Mouse (Mus musculus) neural tube, embryonic 15.5 days (tissue): ENCODE measurements around the gene Sprn. TPM values are rescaled to one million over a fixed set of nuclear protein-coding genes. Genes with fewer than 3 reads are reported as not detected.

Experiments used
- ATAC-seq: fragments of 200-750 bp; cut with Nextera tagmentation; 2 replicates; pipeline ENCODE4 v1.8.0; 2017; ENCODE audit warnings: mild to moderate bottlenecking, moderate TSS enrichment, moderate library complexity; ENCODE audit not compliant: low FRiP score
- H3K27ac ChIP-seq: fragments of 300-500 bp; sonication (generic); replicated peaks from 2 replicates; pipeline ENCODE4 v1.5.1; 2015; ENCODE audit warnings: mild to moderate bottlenecking, inconsistent platforms
- H3K27me3 ChIP-seq: fragments of 300-500 bp; sonication (generic); replicated peaks from 2 replicates; pipeline ENCODE4 v1.6.1; 2015; ENCODE audit warnings: inconsistent platforms
- H3K36me3 ChIP-seq: fragments of 300-500 bp; sonication (generic); 2 replicates; pipeline ENCODE4 v1.6.1; 2015; ENCODE audit warnings: inconsistent platforms
- H3K4me1 ChIP-seq: fragments of 300-500 bp; sonication (generic); 2 replicates; pipeline ENCODE4 v1.6.1; 2015; ENCODE audit warnings: inconsistent platforms
- H3K4me2 ChIP-seq: fragments of 300-500 bp; sonication (generic); 2 replicates; pipeline ENCODE4 v1.6.1; 2015; ENCODE audit warnings: inconsistent platforms, mild to moderate bottlenecking, moderate library complexity
- H3K4me3 ChIP-seq: fragments of 300-500 bp; sonication (generic); replicated peaks from 2 replicates; pipeline ENCODE4 v1.5.1; 2015; ENCODE audit warnings: mild to moderate bottlenecking, inconsistent platforms
- H3K9ac ChIP-seq: fragments of 300-500 bp; sonication (generic); replicated peaks from 2 replicates; pipeline ENCODE4 v1.6.1; 2015; ENCODE audit warnings: mild to moderate bottlenecking, inconsistent platforms
- H3K9me3 ChIP-seq: fragments of 300-500 bp; sonication (generic); replicated peaks from 2 replicates; pipeline ENCODE4 v1.6.1; 2016; ENCODE audit warnings: inconsistent platforms
- WGBS: fragments of 180-500 bp; shearing (Covaris S2); methylation state at CpG from one replicate; pipeline ENCODE4 v1.1.7; 2015; ENCODE audit warnings: mixed read lengths; 5-methylcytosine and 5-hydroxymethylcytosine counted together
- polyA plus RNA-seq: library from polyadenylated mRNA; unstranded; fragments of >200 nt; fragmentation: Nextera tagmentation; extraction: Ambion mirVana; gene quantifications from 2 replicates; pipeline ENCODE4 v1.2.1, GENCODE M21; 2015

The Sprn gene
- polyA plus RNA-seq, 1 experiment from 2014 or later = 26.3 TPM

GRCm38 (mm10) chr7:140180692-140181091 is 26.0 kb upstream of the Sprn start:
- H3K4me1 ChIP-seq = no peaks in the 10 kb centered on the region
- no peak overlapping the region for H3K4me3 ChIP-seq
- no peak overlapping the region for H3K27ac ChIP-seq
- no peak overlapping the region for H3K4me2 ChIP-seq
- H3K9me3 ChIP-seq = no peaks in the 10 kb centered on the region
- no peaks in the 10 kb centered on the region for H3K27me3 ChIP-seq
- no peak overlapping the region for H3K9ac ChIP-seq
- 84% methylated on average over 2 of the region's 2 CpGs for WGBS
- no peak for ATAC-seq
- H3K36me3 ChIP-seq = no peaks in the 10 kb centered on the region

GRCm38 (mm10) chr7:140179176-140179575 is 24.5 kb upstream of the Sprn start:
- no peak for ATAC-seq
- 94% methylated on average over 2 of the region's 2 CpGs for WGBS

GRCm38 (mm10) chr7:140172936-140173335 is 18.3 kb upstream of the Sprn start, which contains the start of gene Olfr523:
Gene Olfr523, plus strand, starts transcription at chr7:140173217.
- ATAC-seq = no peak
- Histone ChIP-seq H3K4me3 (no peak within 1 kb of the TSS), H3K9me3 (no peaks in the 10 kb centered on the region), H3K9ac (no peak within 1 kb of the TSS), H3K36me3 (no peaks in the 10 kb centered on the region), H3K4me1 (no peaks in the 10 kb centered on the region), H3K27ac (no peak within 1 kb of the TSS), H3K4me2 (no peak within 1 kb of the TSS), H3K27me3 (no peaks in the 10 kb centered on the region)
- 58% methylated on average over 1 of the region's 1 CpGs for WGBS

More at GRCm38 (mm10) chr7:140179176-140179575, 24.5 kb upstream of the Sprn start:
- no peak overlapping the region for H3K9ac ChIP-seq
- H3K27me3 ChIP-seq = no peaks in the 10 kb centered on the region
- H3K4me1 ChIP-seq = no peaks in the 10 kb centered on the region
- no peaks in the 10 kb centered on the region for H3K9me3 ChIP-seq
- H3K36me3 ChIP-seq = no peaks in the 10 kb centered on the region
- H3K27ac ChIP-seq = no peak overlapping the region
- H3K4me3 ChIP-seq = no peak overlapping the region
- H3K4me2 ChIP-seq = no peak overlapping the region

GRCm38 (mm10) chr7:140170863-140171262 is 16.2 kb upstream of the Sprn start:
- H3K27me3 ChIP-seq = no peaks in the 10 kb centered on the region
- WGBS = 96% methylated on average over 3 of the region's 3 CpGs
- ATAC-seq = no peak

GRCm38 (mm10) chr7:140169386-140169785 is 14.7 kb upstream of the Sprn start:
- Histone ChIP-seq H3K4me3 (no peak overlapping the region), H3K4me2 (no peak overlapping the region), H3K27me3 (no peaks in the 10 kb centered on the region), H3K9me3 (no peaks in the 10 kb centered on the region), H3K9ac (no peak overlapping the region), H3K27ac (no peak overlapping the region), H3K4me1 (no peaks in the 10 kb centered on the region), H3K36me3 (no peaks in the 10 kb centered on the region)
- 88% methylated on average over 4 of the region's 4 CpGs for WGBS
- no peak for ATAC-seq

More at GRCm38 (mm10) chr7:140170863-140171262, 16.2 kb upstream of the Sprn start:
- Histone ChIP-seq H3K4me1 (no peaks in the 10 kb centered on the region), H3K9me3 (no peaks in the 10 kb centered on the region), H3K9ac (no peak overlapping the region), H3K27ac (no peak overlapping the region), H3K4me2 (no peak overlapping the region), H3K36me3 (no peaks in the 10 kb centered on the region), H3K4me3 (no peak overlapping the region)

- H3K4me3 ChIP-seq = no peak overlapping the region
- H3K27ac ChIP-seq = no peak overlapping the region
- no peaks in the 10 kb centered on the region for H3K4me1 ChIP-seq
- no peaks in the 10 kb centered on the region for H3K36me3 ChIP-seq
- no peak for ATAC-seq
- 87% methylated on average over 1 of the region's 1 CpGs for WGBS
- no peaks in the 10 kb centered on the region for H3K9me3 ChIP-seq
- H3K4me2 ChIP-seq = no peak overlapping the region
- H3K9ac ChIP-seq = no peak overlapping the region
- H3K27me3 ChIP-seq = no peaks in the 10 kb centered on the region
Measured at GRCm38 (mm10) chr7:140167950-140168349, 13.3 kb upstream of the Sprn start.

GRCm38 (mm10) chr7:140164664-140165063 is 10.0 kb upstream of the Sprn start, which contains the start of gene Olfr522:
Gene Olfr522, minus strand, starts transcription at chr7:140164764.
- no peaks in the 10 kb centered on the region for H3K36me3 ChIP-seq
- no peak within 1 kb of the TSS for H3K4me3 ChIP-seq
- WGBS = 62% methylated on average over 7 of the region's 7 CpGs
- H3K4me2 ChIP-seq = no peak within 1 kb of the TSS
- no peak within 1 kb of the TSS for H3K27ac ChIP-seq
- no peaks in the 10 kb centered on the region for H3K9me3 ChIP-seq
- no peak within 1 kb of the TSS for H3K9ac ChIP-seq
- H3K27me3 ChIP-seq = no peaks in the 10 kb centered on the region
- no peak for ATAC-seq
- no peaks in the 10 kb centered on the region for H3K4me1 ChIP-seq

GRCm38 (mm10) chr7:140160363-140160762 is 5.7 kb upstream of the Sprn start:
- no peak overlapping the region for H3K4me2 ChIP-seq
- H3K36me3 ChIP-seq = no peaks in the 10 kb centered on the region
- 82% methylated on average over 3 of the region's 3 CpGs for WGBS
- H3K27ac ChIP-seq = no peak overlapping the region
- no peak overlapping the region for H3K9ac ChIP-seq
- peaks cover under 1% of the 10 kb centered on the region for H3K4me1 ChIP-seq
- no peak for ATAC-seq
- H3K4me3 ChIP-seq = no peak overlapping the region
- no peaks in the 10 kb centered on the region for H3K9me3 ChIP-seq
- H3K27me3 ChIP-seq = 0 out of 2 replicates have a peak, but pooled peaks cover 5% of the 10 kb centered on the region

- 18% methylated on average over 4 of the region's 4 CpGs for WGBS
- peak overlapping the region; percentile 84 for H3K27ac ChIP-seq
Measured at GRCm38 (mm10) chr7:140153829-140154217, 854 bp downstream of the Sprn start.

GRCm38 (mm10) chr7:140153383-140153782 is 1.3 kb downstream of the Sprn start:
- whole genome bisulfite sequencing = 5% methylated on average over 28 of the region's 28 CpGs
- Histone ChIP-seq H3K4me3 (peak overlapping the region; percentile 50), H3K27me3 (0 out of 2 replicates have a peak, but pooled peaks cover 8% of the 10 kb centered on the region), H3K9ac (peak overlapping the region; percentile 68), H3K4me1 (peaks cover 28% of the 10 kb centered on the region), H3K9me3 (no peaks in the 10 kb centered on the region), H3K4me2 (peak overlapping the region; percentile 63), H3K36me3 (peaks cover 2% of the 10 kb centered on the region; the same call in 1 of the 2 replicates), H3K27ac (peak overlapping the region; percentile 84)
- peak; percentile 42 for ATAC-seq

More at GRCm38 (mm10) chr7:140153829-140154217, 854 bp downstream of the Sprn start:
- H3K9me3 ChIP-seq = no peaks in the 10 kb centered on the region
- peak overlapping the region; percentile 68 for H3K9ac ChIP-seq
- H3K36me3 ChIP-seq = peaks cover 2% of the 10 kb centered on the region; the same call in 1 of the 2 replicates
- H3K4me2 ChIP-seq = peak overlapping the region; percentile 63
- peaks cover 28% of the 10 kb centered on the region for H3K4me1 ChIP-seq
- H3K4me3 ChIP-seq = peak overlapping the region; percentile 50
- 0 out of 2 replicates have a peak, but pooled peaks cover 8% of the 10 kb centered on the region for H3K27me3 ChIP-seq
- ATAC-seq = peak; percentile 53

- WGBS = 81% methylated on average over 4 of the region's 4 CpGs
- H3K36me3 ChIP-seq = no peaks in the 10 kb centered on the region
- no peak for ATAC-seq
- no peak overlapping the region for H3K4me3 ChIP-seq
- no peak overlapping the region for H3K27ac ChIP-seq
- H3K9ac ChIP-seq = no peak overlapping the region
- H3K27me3 ChIP-seq = no peaks in the 10 kb centered on the region
- H3K4me2 ChIP-seq = no peak overlapping the region
- H3K4me1 ChIP-seq = no peaks in the 10 kb centered on the region
- H3K9me3 ChIP-seq = no peaks in the 10 kb centered on the region
Measured at GRCm38 (mm10) chr7:140144550-140144949, 10.1 kb downstream of the Sprn start.

- no peak overlapping the region for H3K27ac ChIP-seq
- H3K36me3 ChIP-seq = no peaks in the 10 kb centered on the region
- H3K4me1 ChIP-seq = peaks cover 12% of the 10 kb centered on the region
- no peaks in the 10 kb centered on the region for H3K9me3 ChIP-seq
- H3K9ac ChIP-seq = no peak overlapping the region
- 0 out of 2 replicates have a peak overlapping the region, but pooled peaks have one; percentile 9 for H3K4me2 ChIP-seq
- WGBS = 7% methylated on average over 14 of the region's 14 CpGs
- no peaks in the 10 kb centered on the region for H3K27me3 ChIP-seq
- no peak overlapping the region for H3K4me3 ChIP-seq
- ATAC-seq = no peak
Measured at GRCm38 (mm10) chr7:140141350-140141749, 13.3 kb downstream of the Sprn start.
